Mouse (Mus musculus) lung, embryonic 16.5 days (tissue): ENCODE measurements around the gene Tfeb. TPM values are rescaled to one million over a fixed set of nuclear protein-coding genes. Genes with fewer than 3 reads are reported as not detected.

Experiments
- ATAC-seq: fragments of 200-750 bp; cut with Nextera tagmentation; 2 replicates; pipeline ENCODE4 v1.8.0; 2017; ENCODE audit warnings: low read depth, mild to moderate bottlenecking, moderate library complexity
- H3K27ac ChIP-seq: fragments of 300-500 bp; sonication (generic); 2 replicates; pipeline ENCODE4 v1.5.1; 2014; ENCODE audit warnings: mild to moderate bottlenecking, control low read depth, low read length
- H3K27me3 ChIP-seq: fragments of 300-500 bp; sonication (generic); 2 replicates; pipeline ENCODE4 v1.6.1; 2014; ENCODE audit warnings: low read depth, low read length, mixed read lengths; ENCODE audit not compliant: control insufficient read depth, insufficient read depth
- H3K36me3 ChIP-seq: fragments of 300-500 bp; sonication (generic); 2 replicates; pipeline ENCODE4 v1.6.1; 2014; ENCODE audit warnings: low read length; ENCODE audit not compliant: control insufficient read depth, insufficient read depth
- H3K4me1 ChIP-seq: fragments of 300-500 bp; sonication (generic); replicated peaks from 2 replicates; pipeline ENCODE4 v1.6.1; 2014; ENCODE audit warnings: low read length, mixed read lengths; ENCODE audit not compliant: control insufficient read depth, insufficient read depth
- H3K4me2 ChIP-seq: fragments of 300-500 bp; sonication (generic); 2 replicates; pipeline ENCODE4 v1.6.1; 2014; ENCODE audit warnings: low read depth, low read length, control low read depth
- H3K4me3 ChIP-seq: fragments of 300-500 bp; sonication (generic); 2 replicates; pipeline ENCODE4 v1.5.1; 2014; ENCODE audit warnings: mild to moderate bottlenecking, low read length, control low read depth
- H3K9ac ChIP-seq: fragments of 300-500 bp; sonication (generic); 2 replicates; pipeline ENCODE4 v1.6.1; 2014; ENCODE audit warnings: low read length, control low read depth
- H3K9me3 ChIP-seq: fragments of 300-500 bp; sonication (generic); 2 replicates; pipeline ENCODE4 v1.6.1; 2016; ENCODE audit warnings: low read length; ENCODE audit not compliant: control insufficient read depth
- WGBS: fragments of 180-500 bp; shearing (Covaris S2); extraction: QIAGEN DNeasy Blood & Tissue Kit; methylation state at CpG from one replicate; pipeline ENCODE4 v1.1.7; 2014; 5-methylcytosine and 5-hydroxymethylcytosine counted together
- polyA plus RNA-seq: library from polyadenylated mRNA; unstranded; fragments of >200 nt; fragmentation: Nextera tagmentation; extraction: Ambion mirVana; gene quantifications from 2 replicates; pipeline ENCODE4 v1.2.1, GENCODE M21; 2015

Tfeb gene
- polyA plus RNA-seq, 1 experiment from 2014 or later, result 13.1 TPM

- Histone ChIP-seq H3K9ac (no peak overlapping the region), H3K9me3 (no peaks in the 10 kb centered on the region), H3K4me1 (peaks cover 16% of the 10 kb centered on the region), H3K4me3 (no peak overlapping the region), H3K36me3 (no peaks in the 10 kb centered on the region), H3K27ac (no peak overlapping the region), H3K27me3 (no peaks in the 10 kb centered on the region; the same call in 1 of the 2 replicates), H3K4me2 (no peak overlapping the region)
- ATAC-seq, result no peak
- 71% methylated on average over 14 of the region's 14 CpGs for WGBS
Observed at GRCm38 (mm10) chr17:47735553-47736100, 1.2 kb upstream of the Tfeb start.

DNA sequence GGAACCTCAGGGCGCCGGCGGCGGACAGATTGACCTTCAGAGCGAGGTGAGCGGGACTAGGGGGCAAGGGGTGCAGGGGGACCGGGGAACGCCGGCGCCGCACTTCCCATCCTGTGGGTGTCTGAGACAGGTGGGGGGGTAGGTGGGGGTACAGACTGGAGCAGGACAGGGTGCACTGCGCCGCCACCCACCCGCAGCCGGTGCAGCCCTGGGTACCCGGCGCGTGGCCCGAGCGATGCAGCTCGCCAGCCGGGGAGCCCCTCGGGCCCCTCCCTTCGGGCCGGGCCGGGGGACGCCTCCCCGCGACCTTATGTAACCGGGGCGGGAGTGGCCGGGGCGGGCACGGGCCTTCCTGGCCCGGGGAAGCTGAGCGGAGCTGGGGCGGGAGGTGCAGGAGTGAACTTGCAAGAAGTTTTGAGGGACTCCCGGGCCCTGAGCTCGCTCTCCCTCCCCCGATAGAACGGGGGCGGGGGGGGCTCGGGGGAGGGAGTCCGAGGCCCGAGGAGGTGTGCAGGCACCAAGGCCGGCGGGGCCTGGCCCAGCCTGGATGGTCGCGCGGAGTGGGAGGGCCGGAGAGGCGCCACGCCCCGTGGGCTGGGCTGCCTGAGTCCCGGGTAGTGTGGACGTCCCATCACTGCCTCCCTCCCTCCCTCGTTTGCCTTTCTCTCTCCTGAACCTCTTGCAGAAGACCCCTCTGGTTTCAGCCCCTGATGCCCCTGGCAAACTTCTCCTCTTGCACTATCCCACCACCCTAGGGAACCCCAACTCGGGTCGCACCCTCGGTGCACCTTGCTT is 638 bp downstream of the Tfeb start:
- peak; percentile 93 for ATAC-seq
- H3K4me1 ChIP-seq, result peaks cover 16% of the 10 kb centered on the region
- peak overlapping the region; percentile 72 for H3K27ac ChIP-seq
- peak overlapping the region; percentile 97 for H3K4me2 ChIP-seq
- H3K36me3 ChIP-seq, result no peaks in the 10 kb centered on the region
- H3K9me3 ChIP-seq, result no peaks in the 10 kb centered on the region
- H3K9ac ChIP-seq, result peak overlapping the region; percentile 75
- WGBS, result under 1% methylated on average over 45 of the region's 60 CpGs
- no peaks in the 10 kb centered on the region; the same call in 1 of the 2 replicates for H3K27me3 ChIP-seq
- peak overlapping the region; percentile 83 for H3K4me3 ChIP-seq

DNA sequence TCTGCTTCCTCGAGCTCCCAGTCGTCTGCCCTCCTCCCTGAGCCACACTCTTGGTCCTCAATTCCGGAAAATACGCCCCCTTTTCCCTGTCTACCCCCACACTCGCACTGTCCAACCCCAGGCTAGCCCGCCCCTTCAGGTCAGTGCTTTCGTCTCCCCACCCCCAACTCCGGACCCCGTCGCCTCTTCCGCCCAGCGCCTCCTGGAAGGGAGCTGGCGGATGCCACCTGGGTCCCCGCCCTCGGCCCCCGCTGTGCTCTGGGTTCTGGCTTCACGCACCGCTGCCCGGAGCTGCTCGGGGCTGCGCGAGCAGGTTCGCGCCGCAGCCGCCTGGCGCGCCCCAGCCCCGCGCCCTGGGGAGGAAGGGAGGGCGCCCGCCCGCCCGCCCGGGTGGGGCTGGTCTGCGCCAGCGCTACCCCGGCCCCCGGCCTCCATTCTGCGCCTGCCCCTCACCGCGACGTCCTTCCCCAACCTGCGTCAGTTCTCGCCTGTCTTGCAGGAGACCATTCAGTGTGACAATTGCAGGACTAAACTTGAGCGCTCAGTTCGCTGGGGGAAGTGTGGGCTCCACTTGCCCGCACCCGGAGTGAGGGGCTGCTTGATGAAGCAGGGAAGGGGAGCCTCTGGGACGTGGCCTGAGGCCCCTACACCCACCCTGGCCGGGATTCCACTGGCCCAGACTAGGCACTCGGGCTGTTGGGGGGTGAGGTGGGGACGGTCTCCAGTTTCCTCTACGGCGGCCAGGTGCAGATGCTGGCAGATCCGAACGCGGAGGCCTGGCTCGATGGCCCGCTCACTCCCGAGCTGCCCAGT is 1.4 kb downstream of the Tfeb start:
- peak overlapping the region; percentile 97 for H3K4me2 ChIP-seq
- peak overlapping the region; percentile 83 for H3K4me3 ChIP-seq
- peak; percentile 32 for ATAC-seq
- under 1% methylated on average over 54 of the region's 61 CpGs for WGBS
- no peaks in the 10 kb centered on the region for H3K9me3 ChIP-seq
- no peaks in the 10 kb centered on the region; the same call in 1 of the 2 replicates for H3K27me3 ChIP-seq
- no peaks in the 10 kb centered on the region for H3K36me3 ChIP-seq
- peak overlapping the region; percentile 53; the same call in 1 of the 2 replicates for H3K27ac ChIP-seq
- H3K9ac ChIP-seq, result peak overlapping the region; percentile 75
- peaks cover 16% of the 10 kb centered on the region for H3K4me1 ChIP-seq

DNA sequence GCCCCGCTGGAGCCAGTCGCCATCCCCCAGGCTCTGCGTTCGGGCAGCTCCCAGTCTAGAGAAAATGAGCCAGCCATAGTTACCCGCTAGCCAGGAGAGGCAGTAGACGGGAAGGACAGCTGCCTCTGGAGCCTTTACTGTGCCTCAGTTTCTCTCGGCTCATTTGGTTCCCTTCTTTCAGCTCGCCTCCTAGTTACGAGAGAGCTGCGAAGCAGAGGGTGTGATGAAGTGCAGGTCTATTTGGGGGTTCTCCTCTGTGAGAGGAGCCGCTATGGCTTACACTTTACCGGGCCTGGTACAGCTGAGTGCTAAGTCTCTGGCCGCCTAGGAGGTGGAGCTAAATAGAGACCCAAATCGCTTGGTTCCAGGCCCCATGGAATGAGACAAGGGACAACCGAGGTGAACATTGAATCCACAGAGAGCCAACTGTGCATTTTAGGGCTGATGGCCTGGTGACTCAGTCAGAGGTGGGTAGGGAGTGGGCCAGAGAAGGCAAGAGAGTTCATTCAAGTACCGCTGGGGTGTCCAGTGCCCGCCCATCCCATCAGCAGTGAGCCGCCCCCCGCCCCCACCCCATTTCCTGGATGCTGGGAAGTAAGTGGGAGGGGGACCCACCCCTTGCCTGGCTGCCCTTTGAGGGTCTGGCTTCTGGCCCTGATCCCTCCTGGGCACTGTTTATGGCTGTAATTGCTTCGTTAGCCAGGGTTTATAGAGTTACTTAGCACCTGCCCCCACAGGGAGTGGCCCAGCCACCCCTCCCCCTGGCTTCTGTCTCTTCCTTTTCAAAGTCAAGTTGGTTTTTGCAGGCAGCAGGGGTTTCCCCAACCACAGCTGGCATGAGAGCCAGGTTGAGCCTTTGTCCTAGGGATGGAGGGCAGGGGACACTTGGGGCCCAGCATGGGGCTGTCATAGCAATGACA is 2.3 kb downstream of the Tfeb start:
- Histone ChIP-seq H3K9ac (peak overlapping the region; percentile 75), H3K4me3 (peak overlapping the region; percentile 83), H3K9me3 (no peaks in the 10 kb centered on the region), H3K27me3 (no peaks in the 10 kb centered on the region; the same call in 1 of the 2 replicates), H3K36me3 (no peaks in the 10 kb centered on the region), H3K4me1 (peaks cover 16% of the 10 kb centered on the region), H3K27ac (no peak overlapping the region), H3K4me2 (peak overlapping the region; percentile 97)
- 16% methylated on average over 20 of the region's 20 CpGs for WGBS
- ATAC-seq, result no peak

DNA sequence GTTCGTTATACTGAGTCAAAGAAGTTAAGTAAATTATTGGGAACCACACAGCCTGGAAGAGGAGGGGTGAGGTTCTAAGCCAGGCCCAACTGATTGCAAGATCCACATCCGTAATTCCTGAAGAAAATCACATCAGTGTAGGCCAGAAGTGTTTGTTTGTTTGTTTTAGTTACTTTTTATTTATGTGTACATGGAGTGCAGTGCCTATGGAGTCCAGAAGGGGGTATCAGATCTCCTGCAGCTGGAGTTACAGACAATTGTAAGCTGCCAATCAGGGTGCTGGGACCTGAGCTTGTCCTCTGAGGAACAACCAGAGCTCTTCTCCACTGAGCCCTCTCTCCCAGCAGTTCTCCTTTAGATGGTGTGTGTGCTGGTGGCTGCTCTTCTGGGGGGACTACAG is 3.4 kb downstream of the Tfeb start:
- ATAC-seq, result no peak
- Histone ChIP-seq H3K9ac (no peak overlapping the region), H3K4me3 (no peak overlapping the region), H3K4me1 (peaks cover 16% of the 10 kb centered on the region), H3K36me3 (no peaks in the 10 kb centered on the region), H3K27me3 (no peaks in the 10 kb centered on the region; the same call in 1 of the 2 replicates), H3K9me3 (peaks cover 5% of the 10 kb centered on the region; the same call in 1 of the 2 replicates), H3K27ac (no peak overlapping the region), H3K4me2 (no peak overlapping the region)
- WGBS, result 81% methylated on average over 2 of the region's 2 CpGs

DNA sequence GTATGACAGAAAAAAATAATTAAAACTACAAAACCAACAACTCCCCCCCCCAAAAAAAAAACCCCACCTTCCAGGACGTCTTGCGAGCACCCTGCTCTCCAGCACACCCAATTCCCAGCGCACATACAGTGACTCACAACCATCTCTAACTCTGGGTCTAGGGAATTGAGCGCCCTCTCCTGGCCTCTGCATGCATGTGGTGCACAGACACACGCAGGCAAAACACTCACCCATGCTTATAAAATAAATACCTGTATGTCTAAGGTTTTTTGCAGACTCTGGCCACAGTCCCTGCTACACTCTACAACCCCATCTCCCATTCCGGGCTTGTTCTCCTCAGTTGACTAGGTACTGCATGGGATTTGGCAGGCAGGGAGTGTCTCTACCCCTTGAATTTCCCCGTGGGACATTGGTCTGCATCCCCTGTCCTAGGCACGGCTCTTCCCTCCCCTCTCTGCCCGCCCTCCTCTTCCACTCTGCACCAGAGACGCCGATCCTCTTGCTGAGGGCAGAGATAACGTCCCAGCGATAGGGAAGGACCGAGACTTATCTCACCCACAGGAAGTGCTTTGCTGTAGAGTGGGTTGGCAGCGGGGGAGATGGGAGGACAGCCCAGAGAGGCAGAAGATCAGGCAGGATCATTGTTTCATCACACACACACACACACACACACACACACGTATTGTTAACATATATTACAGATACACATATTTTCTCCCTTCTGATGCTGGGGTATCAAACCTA is 6.3 kb downstream of the Tfeb start:
- H3K4me1 ChIP-seq, result peaks cover 17% of the 10 kb centered on the region
- 25% methylated on average over 16 of the region's 16 CpGs for WGBS
- no peak overlapping the region for H3K27ac ChIP-seq

GRCm38 (mm10) chr17:47744086-47744485 is 7.3 kb downstream of the Tfeb start:
- WGBS, result 95% methylated on average over 14 of the region's 14 CpGs
- Histone ChIP-seq H3K4me1 (peaks cover 17% of the 10 kb centered on the region), H3K9ac (no peak overlapping the region)

More for the DNA sequence above, 6.3 kb downstream of the Tfeb start:
- Histone ChIP-seq H3K4me3 (no peak overlapping the region), H3K27me3 (no peaks in the 10 kb centered on the region; the same call in 1 of the 2 replicates), H3K9ac (no peak overlapping the region), H3K36me3 (no peaks in the 10 kb centered on the region), H3K4me2 (no peak overlapping the region), H3K9me3 (peaks cover 5% of the 10 kb centered on the region; the same call in 1 of the 2 replicates)
- ATAC-seq, result no peak

More at GRCm38 (mm10) chr17:47744086-47744485, 7.3 kb downstream of the Tfeb start:
- no peak for ATAC-seq
- H3K27me3 ChIP-seq, result no peaks in the 10 kb centered on the region
- no peak overlapping the region for H3K4me3 ChIP-seq
- no peaks in the 10 kb centered on the region for H3K36me3 ChIP-seq
- H3K4me2 ChIP-seq, result no peak overlapping the region
- peaks cover 5% of the 10 kb centered on the region; the same call in 1 of the 2 replicates for H3K9me3 ChIP-seq
- H3K27ac ChIP-seq, result no peak overlapping the region
